Mouse (Mus musculus) CD4-positive naive resting alpha-beta T cell, adult 76 days (primary cell): ENCODE data around the gene Kif7. TPM values are rescaled to one million over a fixed set of nuclear protein-coding genes. Genes with fewer than 3 reads are reported as not detected.

Source experiments
- total RNA-seq: library from RNA; stranded (reverse); gene quantifications from one replicate; pipeline ENCODE4 v1.2.4, GENCODE M21; 2023

Gene Kif7
- total RNA-seq, result 1.9 TPM

GRCm38 (mm10) chr7:79715187-79715981 lies at the start of gene Kif7:
Gene Kif7 (minus strand): TSS chr7:79715720.

GRCm38 (mm10) chr7:79742659-79743536 lies 27.4 kb upstream of the Kif7 start, which contains the start of the genes Pex11a and Wdr93:
Gene Pex11a (minus strand): TSS chr7:79743131.
Gene Wdr93 (plus strand): TSS chr7:79743163.

DNA sequence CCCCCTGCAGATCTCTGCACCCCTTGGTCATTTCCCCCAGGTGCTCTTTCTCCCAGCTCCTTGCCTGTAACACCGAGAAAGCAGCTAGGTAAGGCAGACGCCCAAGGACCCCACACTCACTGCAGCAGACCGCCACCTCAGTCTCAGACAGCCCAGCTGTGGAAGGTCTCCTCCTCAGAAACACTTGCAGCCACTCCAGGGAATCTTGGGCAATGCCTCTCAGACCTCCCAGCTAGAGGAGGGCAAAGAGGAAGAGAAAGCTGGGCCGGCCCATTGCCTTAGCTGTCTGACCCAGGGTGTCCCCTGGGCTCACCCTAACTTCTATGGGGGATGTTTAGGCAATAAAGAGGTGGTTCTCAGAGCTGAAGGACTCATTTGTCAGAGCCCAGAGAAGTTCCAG lies 17.1 kb upstream of the Kif7 start, which contains the start of gene Plin1:
Gene Plin1, minus strand, starts transcription at position 282 of the 400 bp plus-strand sequence.

GRCm38 (mm10) chr7:79659578-79660290 lies 55.8 kb downstream of the Kif7 start, which contains the start of gene Ticrr:
Gene Ticrr (plus strand): TSS chr7:79660196.

Other genes with a start within 250 kb of the Kif7 start
- gene Polg, start 249.4 kb downstream of the Kif7 start, total RNA-seq, result 289 TPM
- not detected for gene Rhcg, start 98.1 kb downstream of the Kif7 start, total RNA-seq
- 0.97 TPM for gene Ticrr, start 55.5 kb downstream of the Kif7 start, total RNA-seq
- not detected for gene Plin1, start 17.2 kb upstream of the Kif7 start, total RNA-seq
- 0.32 TPM for gene Pex11a, start 27.4 kb upstream of the Kif7 start, total RNA-seq
- not detected for gene Wdr93, start 27.4 kb upstream of the Kif7 start, total RNA-seq
- not detected for gene Mesp1, start 78.1 kb upstream of the Kif7 start, total RNA-seq
- gene Mesp2, start 95.0 kb upstream of the Kif7 start, total RNA-seq, result 0.29 TPM
- 1.9 TPM for gene Anpep, start 145.3 kb upstream of the Kif7 start, total RNA-seq
- 11.5 TPM for gene Ap3s2, start 204.9 kb upstream of the Kif7 start, total RNA-seq
- 0.41 TPM for gene Arpin, start 219.6 kb upstream of the Kif7 start, total RNA-seq